Mouse (Mus musculus) layer of hippocampus, adult 11-12 months (tissue): ENCODE results near the gene Evi2.

Experiments
- DNase-seq: peaks from one replicate; pipeline ENCODE4 v3.0.0; 2022; ENCODE audit warnings: low spot score

Evi2 gene

GRCm38 (mm10) chr11:79524310-79524575 is 6.1 kb downstream of the Evi2 start:
- DNase-seq: no peak

- DNase-seq: no peak
Measured at GRCm38 (mm10) chr11:79523560-79524309, 6.7 kb downstream of the Evi2 start, which contains the start of gene Evi2b. Gene Evi2b (minus strand): TSS chr11:79523762.

GRCm38 (mm10) chr11:79522944-79523343 is 7.4 kb downstream of the Evi2 start:
- no peak for DNase-seq

- no peak for DNase-seq
Measured at GRCm38 (mm10) chr11:79521930-79522329, 8.5 kb downstream of the Evi2 start.

- DNase-seq: no peak
Measured at GRCm38 (mm10) chr11:79520772-79521171, 9.6 kb downstream of the Evi2 start.

- peak; percentile 50 for DNase-seq
Measured at GRCm38 (mm10) chr11:79519878-79520291, 10.5 kb downstream of the Evi2 start.

- no peak for DNase-seq
Measured at GRCm38 (mm10) chr11:79519299-79519698, 11.1 kb downstream of the Evi2 start.

GRCm38 (mm10) chr11:79515798-79516197 is 14.6 kb downstream of the Evi2 start:
- DNase-seq: no peak

GRCm38 (mm10) chr11:79515331-79515730 is 15.1 kb downstream of the Evi2 start:
- DNase-seq: no peak

- DNase-seq: no peak
Measured at GRCm38 (mm10) chr11:79511970-79512369, 18.4 kb downstream of the Evi2 start.

- DNase-seq: no peak
Measured at GRCm38 (mm10) chr11:79504506-79504905, 25.9 kb downstream of the Evi2 start.

GRCm38 (mm10) chr11:79503845-79504244 is 26.5 kb downstream of the Evi2 start, which contains the start of gene Omg:
Gene Omg (minus strand): TSS chr11:79504084.
- DNase-seq: peak; percentile 75

- peak; percentile 38 for DNase-seq
Measured at GRCm38 (mm10) chr11:79502917-79503316, 27.5 kb downstream of the Evi2 start.

- no peak for DNase-seq
Measured at GRCm38 (mm10) chr11:79494976-79495800, 35.2 kb downstream of the Evi2 start.

GRCm38 (mm10) chr11:79484721-79485120 is 45.7 kb downstream of the Evi2 start:
- DNase-seq: no peak

- DNase-seq: no peak
Measured at GRCm38 (mm10) chr11:79483876-79484528, 46.4 kb downstream of the Evi2 start.

GRCm38 (mm10) chr11:79483392-79483791 is 47.0 kb downstream of the Evi2 start:
- no peak for DNase-seq

- no peak for DNase-seq
Measured at GRCm38 (mm10) chr11:79468097-79468496, 62.3 kb downstream of the Evi2 start.
